Mouse (Mus musculus) kidney, postnatal 14 days (tissue): ENCODE results near the gene Arhgef38.

Experiments
- DNase-seq: peaks from one replicate; pipeline ENCODE4 v3.0.0; 2022; ENCODE audit warnings: mixed read lengths

Arhgef38 gene

DNA sequence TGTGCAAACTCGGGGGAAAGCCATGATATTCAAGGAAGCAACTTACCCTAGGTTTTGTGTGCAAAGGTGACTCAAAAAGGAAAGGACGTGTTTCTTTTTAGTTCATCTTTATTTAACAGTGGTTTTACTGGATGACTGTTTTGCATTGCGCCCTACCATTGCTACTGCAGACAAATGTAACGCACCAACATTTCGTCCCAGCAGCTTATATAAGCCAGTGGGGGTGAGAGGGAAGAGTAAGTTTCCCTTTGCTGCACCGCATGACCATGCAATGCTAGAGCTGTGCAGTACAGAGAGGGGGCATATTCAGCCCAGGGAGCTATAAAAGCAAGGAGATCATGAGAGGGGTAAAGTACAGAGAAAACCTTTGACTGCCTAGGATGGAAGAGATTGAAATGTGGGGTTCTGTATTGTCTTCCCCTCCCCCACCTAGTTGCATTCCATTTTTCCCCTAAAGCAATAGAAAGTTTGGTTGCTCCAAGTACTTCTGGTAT lies 70.8 kb downstream of the Arhgef38 start:
- DNase-seq = no peak

DNA sequence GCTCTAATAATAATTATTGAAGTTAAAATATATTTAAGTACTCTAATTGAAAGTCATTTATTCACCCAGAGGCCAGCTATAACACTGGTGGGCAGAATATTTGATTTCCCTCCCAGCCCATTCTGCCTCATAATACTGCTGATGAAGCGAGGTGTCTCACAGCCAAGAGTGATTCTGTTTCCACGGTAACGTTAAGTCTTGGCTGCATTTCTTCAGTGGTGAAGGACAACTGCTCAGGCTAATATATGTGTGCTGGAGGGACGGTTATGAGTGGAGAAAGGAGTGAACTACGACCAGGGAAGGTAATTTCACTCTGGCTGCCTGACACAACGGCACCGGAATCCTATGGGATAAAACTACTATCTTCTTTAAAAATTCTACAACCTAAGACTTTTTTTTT lies 71.6 kb downstream of the Arhgef38 start:
- DNase-seq = no peak

DNA sequence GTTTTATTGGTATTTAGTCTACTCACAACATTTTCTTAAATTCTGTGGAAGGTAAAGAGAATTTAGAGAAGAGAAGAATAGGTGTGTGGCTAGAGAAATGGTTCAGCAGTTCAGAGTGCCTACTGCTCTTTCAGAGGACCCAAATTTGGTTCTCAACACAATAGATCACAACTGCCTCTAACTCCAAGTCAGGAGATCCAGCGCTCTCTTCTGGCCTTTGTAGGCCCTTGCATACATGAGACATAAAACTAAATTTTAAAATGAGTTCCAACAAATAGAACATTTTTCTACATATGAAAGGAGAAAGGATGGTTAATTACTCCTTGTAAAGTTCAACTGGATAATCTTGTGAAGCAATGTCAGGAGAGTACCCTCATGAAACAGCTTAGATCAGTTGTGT lies 73.3 kb downstream of the Arhgef38 start:
- no peak for DNase-seq

DNA sequence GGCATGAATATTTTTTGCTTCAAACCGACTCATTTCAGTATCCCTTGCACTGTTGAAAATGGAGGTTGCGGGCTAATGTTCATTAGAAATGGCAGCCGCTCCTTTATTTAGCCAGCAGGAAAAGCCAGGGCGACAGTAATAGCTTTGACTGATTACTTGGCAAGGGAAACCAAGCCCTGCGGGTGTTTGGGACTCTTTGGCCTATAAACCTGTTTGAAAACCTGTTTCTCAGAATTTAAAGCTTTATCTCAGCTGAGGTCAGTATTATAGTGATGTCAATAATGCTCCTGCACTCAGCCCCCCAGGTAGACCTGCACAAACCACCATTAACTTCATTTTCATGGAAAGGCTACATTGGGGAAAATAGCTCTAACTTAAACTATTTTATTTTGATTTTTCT lies 76.5 kb downstream of the Arhgef38 start:
- DNase-seq = peak; percentile 40

DNA sequence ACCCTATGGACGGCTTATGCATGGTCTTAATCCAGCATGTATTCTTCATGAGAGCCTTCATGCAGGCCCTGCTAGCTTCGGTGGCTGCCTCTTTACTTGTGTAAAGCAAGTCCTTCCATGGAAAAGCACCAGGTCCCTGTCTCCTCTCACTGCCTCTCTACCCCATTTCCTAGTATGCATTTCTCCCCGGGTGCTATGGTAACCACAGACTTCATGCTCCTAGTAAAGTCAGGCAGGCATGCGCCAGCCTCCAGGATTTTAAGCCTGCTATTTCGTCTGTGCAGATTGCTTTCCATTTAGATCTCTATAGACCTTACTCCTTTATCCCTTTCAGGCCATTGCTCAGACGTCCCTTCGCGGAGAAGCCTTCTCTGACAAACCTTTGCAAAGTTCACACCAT lies 80.1 kb downstream of the Arhgef38 start:
- no peak for DNase-seq

DNA sequence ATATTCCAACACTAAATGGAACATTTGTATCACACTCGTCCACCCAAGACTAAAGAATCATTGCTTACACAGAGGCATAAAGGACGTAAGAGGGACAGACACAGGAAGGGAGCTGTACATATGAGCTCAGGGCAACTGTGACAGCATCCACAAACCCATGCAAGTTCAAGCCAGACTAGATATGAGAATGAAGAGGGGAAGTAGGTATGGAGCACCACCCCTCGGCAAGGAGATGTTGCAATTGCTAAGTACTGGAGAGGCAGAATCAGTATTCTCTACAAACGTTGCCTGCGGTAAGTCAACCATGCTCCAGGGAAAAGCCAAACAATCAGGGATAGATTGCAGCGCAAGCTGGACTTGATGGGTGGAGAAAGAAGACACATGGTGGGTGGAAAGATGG lies 81.1 kb downstream of the Arhgef38 start:
- no peak for DNase-seq

DNA sequence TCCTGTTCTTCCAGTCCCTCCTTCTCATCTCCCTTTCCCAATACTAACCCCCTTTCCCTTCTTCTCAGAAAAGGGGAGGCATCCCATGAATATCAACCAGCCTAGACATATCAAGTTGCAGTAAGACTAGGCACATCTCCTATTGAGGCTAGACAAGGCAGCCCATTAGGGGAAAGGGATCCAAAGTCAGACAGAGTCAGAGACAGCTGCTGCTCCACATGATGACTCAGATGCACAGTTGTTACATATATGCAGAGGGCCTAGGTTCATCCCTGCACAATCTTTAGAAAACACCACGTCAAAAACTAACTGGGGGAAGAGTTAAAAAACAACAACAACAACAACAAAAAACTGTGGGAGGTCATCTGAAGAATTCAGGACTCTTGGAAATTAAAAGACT lies 81.9 kb downstream of the Arhgef38 start:
- DNase-seq = no peak

DNA sequence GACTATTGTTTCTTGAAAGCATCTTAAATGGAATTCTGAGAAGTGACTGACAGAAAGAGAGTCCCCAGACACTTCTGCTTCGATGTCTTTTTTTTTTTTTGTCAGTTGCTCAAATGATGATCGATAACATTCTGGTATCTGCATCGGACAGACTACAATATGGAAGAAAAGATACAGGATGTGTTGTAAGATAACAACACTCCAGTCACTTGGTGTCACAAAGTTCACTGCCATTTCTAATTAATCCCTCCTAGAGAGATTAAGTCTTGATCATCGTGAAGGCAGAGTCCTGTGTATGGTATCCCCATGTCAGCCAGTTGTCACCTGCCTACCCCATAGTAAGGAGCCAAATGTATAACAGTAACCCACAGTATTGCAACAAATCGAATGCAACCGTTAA lies 83.1 kb downstream of the Arhgef38 start:
- no peak for DNase-seq

DNA sequence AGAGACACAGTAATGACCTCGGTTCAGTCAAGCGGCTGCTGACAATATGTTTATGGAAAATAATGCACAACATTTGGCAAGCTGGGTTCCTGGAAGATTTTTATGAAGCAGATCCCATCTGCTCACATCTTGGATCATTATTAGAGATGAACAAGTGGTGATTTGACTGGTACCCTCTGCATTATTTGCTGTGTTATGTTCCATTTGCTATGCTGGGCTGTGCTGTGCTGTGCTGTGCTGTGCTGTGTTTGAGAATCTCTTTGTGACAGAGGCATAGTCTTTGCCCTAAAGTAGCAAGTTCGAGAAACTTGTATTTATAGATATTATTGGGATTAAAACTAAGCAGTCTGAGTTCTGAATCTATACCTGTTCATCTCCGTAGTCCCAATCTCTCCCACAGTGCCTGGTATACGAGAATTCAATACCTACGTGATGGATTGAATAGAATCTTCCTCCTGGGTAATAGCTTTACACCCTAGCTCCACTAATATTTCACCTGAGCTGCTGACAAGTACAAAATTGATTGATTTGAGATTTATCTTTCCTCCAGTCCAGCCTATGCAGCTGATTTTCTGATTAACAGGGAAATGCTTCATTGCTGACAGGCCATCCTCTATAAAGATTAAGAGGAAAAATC lies 90.1 kb downstream of the Arhgef38 start:
- no peak for DNase-seq

DNA sequence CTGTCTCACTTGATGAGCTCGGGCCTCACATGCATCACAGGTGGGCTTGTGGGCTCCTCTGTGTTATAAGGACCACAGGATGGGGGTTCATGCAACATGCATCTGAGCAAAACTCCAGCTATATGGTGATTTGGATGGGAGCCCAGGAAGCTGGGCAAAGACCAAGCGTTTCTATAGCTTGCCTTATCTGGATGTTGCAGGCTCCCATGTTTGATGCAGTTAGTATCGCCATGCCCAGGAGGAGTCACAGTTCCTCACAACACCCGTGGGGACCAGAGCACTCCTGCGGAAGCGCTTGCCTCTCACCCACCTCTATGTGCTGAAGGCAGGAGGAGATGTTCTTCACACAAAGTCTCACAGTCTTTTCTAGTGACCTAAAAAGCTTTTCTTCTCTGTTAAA lies 92.9 kb downstream of the Arhgef38 start:
- no peak for DNase-seq

DNA sequence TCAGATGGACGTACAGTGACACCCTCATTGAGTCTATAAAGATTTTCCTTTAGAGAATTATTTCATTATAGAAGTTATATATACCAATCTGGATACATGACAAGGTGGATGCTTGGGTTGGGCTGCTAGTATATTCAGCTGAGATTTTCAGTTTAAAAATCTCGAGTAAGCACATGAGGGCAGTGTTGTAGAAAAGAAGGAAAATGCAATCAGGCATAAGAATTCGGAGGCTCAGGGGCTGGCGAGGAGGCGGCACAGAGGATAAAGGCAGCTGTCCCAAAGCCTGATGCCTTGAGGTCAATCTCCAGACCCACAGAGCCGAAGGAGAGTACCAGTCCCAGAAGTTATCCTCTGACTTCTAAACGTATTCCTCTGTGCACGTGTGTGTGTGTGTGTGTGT lies 102.1 kb downstream of the Arhgef38 start:
- no peak for DNase-seq

DNA sequence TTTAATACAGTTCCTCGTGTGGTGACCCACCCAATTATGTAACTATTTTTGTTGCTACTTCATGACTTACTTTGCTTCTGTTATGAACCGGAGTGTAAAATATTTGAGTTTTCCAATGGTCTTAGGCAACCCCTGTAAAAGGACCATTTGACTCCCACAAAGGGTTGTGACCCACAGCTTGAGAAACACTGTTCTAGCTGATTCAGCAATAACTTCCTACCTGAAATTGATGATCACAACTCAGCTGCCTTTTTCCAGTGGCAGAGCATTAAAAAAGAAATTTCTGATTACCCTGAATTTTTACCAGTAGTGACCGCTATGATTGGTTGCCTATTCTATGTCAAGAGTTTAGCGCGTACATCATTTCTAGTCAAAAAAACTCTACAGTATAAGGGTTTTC lies 103.4 kb downstream of the Arhgef38 start:
- no peak for DNase-seq

DNA sequence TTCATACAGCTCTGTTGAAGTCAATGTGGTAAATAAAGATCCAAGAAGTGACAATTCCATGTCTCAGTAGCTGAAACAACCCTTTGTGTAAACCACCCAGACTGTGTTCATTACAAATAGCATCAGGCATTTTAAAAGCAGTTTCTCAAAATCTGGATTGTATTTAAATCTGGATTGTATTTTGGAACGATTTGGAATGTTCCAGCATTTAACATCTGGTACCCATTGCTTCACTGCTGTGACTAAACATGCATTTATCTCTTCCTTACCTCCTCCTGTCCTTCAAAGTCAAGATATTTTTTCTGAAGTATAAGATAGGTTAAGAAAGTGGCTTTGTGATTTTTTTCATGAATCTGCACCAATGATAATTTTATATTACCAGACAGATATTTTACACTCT lies 121.5 kb downstream of the Arhgef38 start:
- DNase-seq = no peak

DNA sequence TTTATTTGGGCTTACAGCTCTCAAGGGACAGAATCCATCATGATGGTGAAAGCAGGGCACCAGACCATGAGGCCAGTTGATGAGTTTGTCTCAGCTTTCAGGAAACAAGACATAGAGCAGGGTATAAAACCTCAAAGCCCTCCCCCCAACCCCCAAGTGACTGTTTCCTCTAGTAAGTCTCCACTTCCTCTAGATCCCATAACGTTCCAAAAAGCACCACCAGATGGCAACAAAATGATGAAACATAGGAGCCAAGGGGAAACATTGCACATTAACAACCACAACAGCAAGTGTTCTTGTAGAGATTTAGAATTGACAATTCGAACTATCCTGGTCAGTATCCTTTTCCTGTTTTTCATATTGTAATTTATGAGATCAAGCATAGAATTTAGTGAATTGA lies 123.0 kb downstream of the Arhgef38 start:
- DNase-seq = peak; percentile 25

DNA sequence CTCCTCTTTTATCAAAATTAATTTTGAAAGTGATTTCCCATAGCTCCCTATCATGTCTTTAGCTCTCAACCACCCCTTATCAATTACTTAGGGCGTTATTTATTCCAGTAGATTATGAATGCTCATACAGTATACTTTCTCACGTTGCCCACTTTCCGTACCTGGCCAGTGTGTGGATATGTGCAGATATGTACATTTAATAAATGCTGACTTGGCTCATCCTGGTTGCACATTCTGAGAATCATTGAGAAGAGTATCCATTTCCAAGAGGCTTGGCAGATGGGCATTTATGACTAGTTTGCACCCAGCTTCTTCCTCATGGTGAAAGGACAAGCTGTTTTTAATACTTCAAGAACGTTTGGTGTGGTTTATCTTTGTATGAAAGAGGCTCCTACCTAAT lies 124.9 kb downstream of the Arhgef38 start:
- DNase-seq = no peak

DNA sequence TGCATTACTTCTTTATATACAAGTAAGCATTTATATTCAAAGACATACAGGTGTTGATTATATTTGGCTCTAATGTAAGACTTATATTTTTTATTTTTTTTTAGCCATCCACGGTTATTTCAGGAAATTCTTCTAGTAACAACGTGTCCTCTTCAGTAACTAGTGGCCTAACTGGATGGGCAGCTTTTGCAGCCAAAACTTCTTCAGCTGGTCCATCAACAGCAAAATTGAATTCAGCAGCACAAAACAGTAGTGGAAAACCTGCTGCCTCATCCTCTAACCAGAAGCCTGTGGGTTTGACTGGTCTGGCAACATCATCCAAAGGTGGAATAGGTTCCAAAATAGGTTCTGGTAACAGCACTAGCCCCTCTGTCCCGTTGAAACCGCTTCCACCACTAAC lies 126.0 kb downstream of the Arhgef38 start:
- DNase-seq = no peak

DNA sequence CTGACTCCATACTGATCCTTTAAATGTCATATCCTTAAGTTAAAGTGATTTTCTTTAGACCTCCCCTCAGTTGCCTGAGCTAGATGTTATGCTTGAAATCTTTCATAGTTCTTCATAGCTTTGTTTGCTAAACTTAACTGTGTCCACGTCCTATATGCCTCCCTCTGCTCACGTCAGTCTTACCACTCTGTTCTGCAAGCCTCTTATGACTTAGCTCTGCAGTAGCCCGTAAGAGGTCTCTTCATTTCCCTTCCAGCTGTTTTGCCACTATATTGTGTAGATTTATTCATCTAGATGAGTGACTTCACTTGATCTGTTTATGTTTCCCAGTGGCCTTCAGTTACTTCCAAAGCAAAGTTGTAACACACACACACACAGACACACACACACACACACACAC lies 130.3 kb downstream of the Arhgef38 start:
- no peak for DNase-seq

DNA sequence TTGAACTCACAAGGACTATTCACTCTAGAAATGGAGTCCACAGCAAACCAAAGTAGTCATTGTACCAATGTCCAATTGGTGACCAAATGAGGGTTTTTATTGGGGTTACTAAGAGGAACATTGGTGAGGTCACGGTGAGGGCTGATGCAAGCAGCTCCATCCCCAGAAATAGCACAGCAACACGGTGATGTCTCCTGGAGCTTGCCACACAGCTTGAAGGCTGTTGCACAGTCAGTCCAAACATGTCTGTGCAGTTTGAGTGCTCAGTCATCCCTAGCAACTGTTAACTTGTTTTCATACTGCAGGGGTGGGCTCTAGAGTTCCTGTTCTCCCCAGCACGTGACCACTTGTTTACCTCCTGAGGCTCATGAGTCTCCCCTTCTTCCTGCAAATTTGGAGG lies 131.0 kb downstream of the Arhgef38 start:
- DNase-seq = no peak

DNA sequence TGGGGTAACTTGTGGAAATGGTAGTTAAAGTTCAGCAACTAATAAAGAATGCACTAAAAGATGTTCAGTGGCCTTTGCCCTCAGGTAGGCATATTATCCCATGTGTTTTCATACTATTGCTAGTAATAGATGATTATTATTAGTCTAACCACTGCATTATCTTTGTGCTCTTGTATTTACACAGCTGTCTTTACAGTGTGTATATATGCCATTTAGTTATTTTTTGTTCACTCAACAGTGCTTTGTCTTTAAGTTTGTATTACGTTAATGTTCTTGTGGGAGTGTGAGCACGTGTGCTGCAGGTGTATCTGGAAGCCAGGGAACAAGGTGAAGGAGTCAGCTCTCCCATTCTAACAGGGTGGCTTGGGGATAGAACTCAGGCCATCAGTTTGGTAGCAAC lies 135.8 kb downstream of the Arhgef38 start:
- DNase-seq = no peak

DNA sequence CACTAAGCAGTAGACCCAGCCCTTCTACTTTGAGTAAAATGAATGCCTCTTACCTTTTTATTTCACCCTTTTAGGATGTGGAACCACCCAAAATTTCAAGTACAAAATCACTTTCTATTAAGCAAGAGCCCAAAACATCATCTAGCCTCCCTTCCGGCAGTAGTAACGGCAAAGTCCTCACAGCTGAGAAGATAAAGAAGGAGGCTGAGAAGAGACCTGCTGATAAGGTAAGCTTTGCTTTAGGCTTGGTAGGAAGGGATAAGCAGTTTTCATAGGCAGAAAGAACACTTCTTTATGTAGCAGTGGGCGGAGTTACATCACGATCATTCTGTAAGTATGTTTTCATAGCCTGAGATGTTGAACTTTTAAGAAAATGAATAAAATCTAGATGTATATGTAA lies 136.4 kb downstream of the Arhgef38 start:
- no peak for DNase-seq

DNA sequence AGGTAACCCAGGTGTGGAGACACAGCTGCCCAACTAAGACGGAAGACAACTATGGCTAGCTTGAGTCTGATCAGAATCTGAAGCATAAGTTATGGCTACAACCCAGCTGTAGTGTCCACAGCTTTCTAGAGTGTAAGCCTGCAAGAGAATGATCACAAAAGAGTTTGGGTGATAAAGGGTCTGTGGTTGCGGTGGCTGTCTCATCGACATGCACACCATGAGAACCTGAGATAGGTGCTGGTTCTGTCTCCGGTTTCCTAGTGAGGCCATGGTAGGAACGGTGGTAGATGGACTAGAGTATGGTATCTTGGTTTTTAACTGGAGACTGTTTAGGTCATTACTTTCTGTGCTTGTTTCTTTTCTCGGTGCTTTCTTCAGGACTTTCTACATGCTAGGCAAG lies 136.8 kb downstream of the Arhgef38 start:
- DNase-seq = no peak

DNA sequence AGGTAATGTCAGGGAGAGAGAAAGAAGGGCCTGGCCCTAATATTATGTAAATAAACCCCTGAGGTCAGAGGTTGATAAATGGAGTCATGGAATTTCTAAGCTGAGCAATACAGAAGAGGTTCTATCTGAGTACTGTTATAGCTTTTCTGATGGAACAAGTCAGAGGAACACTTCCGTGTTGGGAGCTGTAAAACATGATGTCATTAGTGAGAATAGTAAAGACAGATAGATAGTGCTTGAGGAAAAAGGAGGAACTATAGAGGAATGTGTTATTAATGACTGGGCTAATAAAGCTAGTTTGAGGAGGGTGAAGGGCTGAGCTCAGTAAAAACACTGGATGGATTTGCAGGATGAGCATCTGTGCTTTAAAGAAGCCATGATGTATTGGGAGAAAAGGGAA lies 140.4 kb downstream of the Arhgef38 start:
- DNase-seq = no peak

DNA sequence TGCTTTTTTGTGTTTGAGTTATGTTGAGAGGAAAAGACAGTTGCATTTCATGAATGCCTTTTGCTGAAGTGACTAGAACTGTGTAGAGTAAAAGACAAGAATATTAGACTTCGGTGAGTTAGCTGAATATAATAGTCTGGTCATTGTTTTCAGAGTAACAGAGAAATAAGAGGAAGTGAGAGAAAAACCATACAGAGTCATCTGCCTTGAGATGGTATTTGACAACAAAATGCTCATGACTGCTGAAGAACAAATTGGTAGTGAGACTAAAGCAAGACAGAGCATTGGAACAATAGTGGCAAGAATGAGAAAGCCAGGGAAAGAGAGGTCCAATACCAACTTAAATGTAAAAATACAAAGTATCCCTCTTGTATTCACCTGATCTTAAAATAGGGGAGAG lies 141.8 kb downstream of the Arhgef38 start:
- no peak for DNase-seq

DNA sequence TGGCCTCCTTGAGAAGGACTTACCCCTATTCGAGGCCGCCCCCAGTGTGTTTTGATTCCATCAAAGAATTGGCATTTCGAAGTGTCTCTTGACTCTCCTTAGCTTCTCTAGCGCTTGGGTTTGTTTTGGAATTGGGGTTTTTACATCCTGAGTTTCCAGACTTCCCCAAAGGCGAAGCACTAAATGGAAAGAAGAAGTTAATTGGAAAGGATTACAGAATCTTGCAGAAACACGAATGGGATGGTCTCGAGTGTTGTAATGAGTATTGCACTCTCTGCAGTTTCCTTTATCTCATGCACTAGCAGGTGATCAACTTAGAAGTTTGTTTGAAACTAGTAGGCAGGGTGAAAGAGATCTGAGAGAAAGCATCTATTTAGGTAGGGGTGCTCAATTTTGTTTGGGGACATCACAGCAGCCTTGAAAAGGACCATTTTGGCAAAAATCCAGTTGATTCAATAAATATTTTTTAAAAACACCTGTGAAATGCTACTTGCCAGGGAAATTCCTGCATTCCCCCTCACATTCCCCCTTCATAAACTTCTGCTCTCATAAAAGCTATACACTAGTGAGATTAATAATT lies 142.4 kb downstream of the Arhgef38 start:
- no peak for DNase-seq

DNA sequence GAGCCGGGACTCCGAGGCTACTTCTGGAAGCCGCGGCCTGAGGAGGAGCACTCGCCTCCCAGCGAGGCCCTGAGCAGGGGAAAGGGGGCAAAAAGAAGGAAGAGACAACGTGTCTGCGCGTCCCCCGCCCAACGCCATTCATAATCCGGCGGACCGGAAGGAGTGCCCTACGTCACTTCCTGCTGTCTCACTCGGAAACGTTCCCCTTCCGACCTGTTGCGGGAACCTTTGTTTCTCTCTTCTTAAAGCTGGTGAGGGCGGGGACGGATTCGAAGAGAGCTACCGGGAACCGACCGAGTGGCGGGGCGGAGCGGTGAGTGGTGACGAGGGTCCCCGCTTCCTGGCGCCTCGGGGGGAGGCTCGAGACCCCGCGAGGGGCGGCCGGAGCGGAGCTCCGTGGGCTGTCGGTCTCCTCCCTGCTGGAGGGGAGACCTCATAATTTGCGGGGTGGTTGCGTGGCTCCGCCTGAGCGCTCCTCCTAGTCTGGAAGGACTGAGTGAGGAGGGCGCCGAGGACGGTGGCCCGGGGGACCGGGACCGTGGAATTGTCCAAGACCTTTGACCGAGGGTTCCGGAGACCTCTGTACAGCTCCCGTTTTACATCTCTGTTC lies 143.0 kb downstream of the Arhgef38 start, which contains the start of the genes Ints12 and Gstcd:
Gene Ints12 (plus strand): TSS at position 177 of the 610 bp plus-strand sequence.
Gene Gstcd (minus strand): TSS at position 370 of the 610 bp plus-strand sequence.
- DNase-seq = peak; percentile 94
